Mouse (Mus musculus) thymus, postnatal 25 days (tissue): ENCODE measurements at regions not wholly inside any gene's neighbourhood (a gene's known extent, or its start where the extent isn't known, plus 50 kb on each side); places are given as distances from the start of the nearest gene placed in this dataset.

ENCODE experiments used
- DNase-seq: peaks from one replicate; pipeline ENCODE4 v3.0.0; 2022

DNA sequence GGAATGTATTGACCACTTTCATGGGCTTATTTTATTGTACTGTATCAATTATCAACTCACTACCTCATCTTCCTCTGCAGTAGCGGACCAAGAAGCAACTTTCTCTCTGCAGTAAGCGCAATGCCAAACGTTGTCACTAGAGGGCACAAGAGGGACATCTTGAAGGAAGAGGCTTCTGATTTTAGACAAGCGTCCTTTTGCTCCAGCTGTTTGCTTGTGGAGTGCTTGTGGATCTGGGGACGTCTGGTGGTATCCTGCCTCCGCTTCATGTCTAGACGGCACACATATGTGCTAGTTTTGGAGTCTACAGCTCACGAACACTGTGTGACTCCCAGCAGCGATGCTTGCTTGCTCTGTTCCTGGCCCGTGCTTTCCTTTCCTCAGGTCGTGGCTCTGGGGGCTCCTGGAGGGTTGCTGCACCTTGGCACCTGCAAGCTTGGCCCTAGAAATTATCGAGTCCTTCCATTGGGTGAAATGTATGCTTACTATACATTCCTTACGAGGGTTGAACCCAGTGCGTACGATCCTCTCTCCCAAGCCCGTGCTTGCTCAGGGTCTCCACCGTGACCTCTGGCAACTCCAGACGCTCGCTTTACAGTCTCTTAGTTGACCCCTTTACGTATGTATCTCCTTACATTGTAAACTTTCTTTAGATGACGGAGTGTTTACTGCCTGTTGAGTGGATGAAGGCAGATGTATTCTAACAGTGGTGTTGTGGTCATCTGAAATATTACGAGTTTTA, 92.2 kb upstream of the Kif2a start:
- peak; percentile 80 for DNase-seq

GRCm38 (mm10) chr13:107108045-107108444, 86.1 kb upstream of the Kif2a start:
- DNase-seq = no peak

DNA sequence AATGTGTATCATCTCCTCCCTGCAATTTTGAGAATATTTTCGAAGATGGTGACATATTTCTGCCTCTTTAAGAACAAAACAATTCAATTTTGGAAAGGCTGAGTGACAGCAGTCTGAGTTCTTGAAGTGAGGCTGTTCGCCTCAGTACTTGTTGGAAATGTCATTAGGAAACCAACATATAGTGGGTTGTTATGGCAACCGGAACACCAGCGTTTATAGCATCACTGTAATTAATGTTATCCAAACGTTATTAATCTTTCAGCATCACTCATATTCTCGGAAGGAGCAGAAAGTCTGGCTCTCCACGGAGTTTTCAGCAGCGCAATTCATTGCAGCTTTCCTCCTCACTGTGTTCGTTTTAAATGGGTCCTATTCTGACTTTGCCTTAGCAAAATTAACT, 85.6 kb upstream of the Kif2a start:
- no peak for DNase-seq

DNA sequence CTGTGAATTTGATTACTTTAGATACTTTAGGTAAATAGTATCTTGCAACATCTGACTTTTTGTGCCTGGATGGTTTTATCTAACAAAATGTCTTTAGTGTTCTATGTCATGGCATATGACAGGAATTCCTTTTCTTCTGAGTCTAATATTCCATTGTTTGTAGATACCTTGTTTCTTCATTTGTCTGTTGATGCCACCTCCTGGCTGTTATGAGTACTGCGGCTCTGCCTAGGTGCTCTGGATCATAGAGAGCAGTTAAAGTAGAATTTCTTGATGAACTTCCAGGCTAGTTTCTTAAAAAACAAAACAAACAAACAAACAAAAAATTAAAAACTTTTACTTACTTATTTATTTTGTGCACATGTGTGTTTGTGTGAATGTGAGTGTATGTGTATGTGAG, 83.6 kb upstream of the Kif2a start:
- DNase-seq = peak; percentile 71

DNA sequence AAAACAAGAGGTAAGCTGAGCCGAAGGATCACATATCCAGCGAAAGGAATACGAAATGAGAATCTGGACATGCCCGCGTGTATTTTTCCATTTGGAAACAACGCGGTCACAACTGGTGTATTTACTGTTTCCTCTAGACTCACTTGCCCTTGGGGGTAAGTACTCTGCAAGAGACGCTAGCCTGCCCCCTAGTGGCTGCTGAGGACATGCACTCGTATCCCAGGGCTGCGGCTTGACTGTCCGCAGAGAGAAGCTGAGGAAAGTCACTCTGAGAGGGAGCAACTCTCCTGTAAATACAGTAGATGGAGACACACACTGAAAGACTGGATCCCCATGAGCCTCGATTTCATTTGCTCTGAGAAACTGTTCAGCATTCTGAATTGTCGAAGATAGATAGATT, 79.7 kb upstream of the Kif2a start:
- DNase-seq = peak; percentile 90

GRCm38 (mm10) chr13:107100852-107101325, 79.0 kb upstream of the Kif2a start:
- DNase-seq = peak; percentile 24

DNA sequence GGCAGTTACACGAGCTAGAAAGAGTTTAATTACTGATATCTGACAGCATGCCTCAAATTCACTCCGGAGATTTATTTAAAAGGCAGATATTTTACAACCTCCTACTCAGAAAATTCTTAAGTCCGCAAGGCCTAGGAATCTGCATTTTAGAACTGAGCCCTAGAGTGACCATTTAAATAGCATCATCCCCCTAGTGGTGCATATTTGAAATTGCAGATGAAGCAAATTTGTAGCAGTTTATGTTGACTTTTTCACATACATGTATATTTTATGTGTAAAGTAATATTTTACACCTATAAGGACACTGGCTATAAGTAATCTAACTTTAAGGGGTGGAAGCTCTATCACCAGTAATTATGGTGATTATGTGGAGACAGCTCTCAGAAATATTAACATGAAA, 78.2 kb upstream of the Kif2a start:
- no peak for DNase-seq

DNA sequence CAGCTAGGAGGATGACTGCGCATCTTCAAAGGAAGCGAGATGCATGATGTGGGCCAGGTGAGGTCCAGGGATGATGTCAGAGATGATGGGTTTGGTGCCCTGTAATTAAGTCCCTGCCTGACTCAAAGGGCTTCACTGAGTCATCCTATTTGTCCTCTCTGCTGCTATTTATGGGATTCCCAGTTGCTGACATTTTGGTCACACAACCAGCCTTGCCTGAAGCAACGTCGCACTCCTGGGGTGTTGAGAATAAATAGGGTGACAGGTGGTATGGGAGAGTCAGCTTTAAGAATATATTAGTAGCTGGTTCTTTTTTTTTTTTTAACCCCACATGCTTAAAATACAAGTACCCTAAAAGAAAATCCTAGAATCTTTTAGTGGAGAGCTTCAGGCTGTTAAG, 75.1 kb upstream of the Kif2a start:
- DNase-seq = no peak

DNA sequence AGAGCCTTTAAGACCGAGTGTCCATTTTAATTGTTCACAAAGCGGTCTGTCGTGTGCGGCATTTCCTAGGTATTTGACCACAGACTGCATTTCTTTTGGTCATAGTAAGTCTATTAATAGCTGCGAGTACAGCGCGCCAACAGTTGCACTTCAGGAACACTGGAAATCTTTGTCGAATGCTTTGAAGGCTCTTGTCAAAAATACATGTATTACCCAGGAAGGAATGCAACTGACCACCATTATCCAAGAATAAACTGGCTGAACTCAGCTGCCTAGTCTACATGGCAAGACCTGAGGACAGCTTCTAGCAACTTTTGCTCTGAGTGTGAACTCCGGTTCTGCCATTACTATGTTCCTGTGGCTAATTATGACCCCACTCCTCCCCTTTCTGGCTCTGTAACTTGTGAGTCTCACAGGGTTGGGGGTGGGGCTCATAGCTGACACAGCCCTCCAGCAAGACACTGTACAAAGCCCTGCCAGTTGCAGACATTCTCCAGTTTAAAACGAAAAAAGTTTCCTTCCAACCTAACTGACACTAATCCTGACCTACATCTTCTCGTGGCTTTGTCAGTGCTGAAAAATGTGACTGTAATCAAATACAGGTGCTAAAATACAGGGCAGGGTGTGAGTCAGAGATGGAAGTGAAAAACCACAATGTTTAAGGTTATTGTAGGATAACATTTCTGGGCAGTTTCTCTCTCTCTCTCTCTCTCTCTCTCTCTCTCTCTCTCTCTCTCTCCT, 73.2 kb upstream of the Kif2a start:
- DNase-seq = peak; percentile 63

DNA sequence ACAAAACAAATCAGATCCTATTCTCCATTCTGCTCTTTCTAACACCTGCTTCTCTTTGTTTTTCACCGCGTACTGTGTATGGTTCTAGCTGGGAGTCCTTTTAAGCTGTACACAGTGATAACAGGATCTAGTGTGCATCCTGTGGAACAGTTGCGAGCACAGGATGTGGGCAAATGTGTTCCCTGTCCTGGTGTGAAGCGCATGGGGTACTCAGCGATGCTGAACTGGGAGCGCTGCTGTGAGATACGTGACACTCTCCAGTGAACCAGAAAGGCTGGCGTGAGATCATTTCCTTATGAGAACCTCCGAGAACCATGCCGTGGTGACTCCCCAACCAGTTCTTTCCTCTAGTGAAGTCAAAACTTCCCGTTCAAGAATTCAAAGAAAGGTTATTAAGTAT, 72.6 kb upstream of the Kif2a start:
- DNase-seq = peak; percentile 64

DNA sequence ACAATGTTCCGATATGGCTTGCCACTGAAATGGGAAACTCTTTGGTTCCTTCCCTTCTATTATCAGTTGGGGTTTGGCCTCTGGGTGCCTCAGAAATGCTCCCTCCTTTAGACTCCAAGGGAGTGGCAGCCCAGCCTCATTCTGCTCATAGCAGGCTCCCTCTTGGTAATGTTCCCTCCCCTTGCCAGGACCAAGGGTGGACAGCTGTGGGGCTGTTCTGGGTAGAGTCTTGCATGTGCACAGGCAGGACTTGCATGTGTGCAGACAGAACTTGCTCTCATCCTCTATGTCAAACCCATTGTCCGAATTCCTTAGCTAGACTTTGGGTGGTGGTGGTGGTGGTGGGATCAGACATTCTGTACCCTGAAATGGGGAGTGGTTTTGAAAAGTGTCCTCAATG, 71.8 kb upstream of the Kif2a start:
- no peak for DNase-seq

DNA sequence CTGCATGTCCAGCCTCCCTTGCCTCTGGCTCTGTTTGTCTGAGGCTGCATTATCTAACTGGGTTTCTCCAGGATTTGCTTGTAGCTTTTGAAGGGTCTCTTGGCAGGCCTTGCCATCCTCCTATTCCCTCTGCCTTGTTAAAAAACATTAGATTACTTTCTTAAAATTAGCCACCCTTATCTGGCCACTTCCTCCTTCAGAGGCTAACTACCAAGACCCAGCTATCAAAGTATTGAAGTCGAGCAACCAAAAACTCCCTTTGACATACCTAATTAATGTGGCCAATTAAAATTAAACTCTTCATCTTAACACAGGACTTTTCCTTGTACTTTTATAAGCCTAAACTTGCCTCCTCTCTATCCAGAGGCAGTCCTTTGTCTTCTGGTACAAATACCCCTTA, 66.3 kb upstream of the Kif2a start:
- no peak for DNase-seq

- DNase-seq = no peak
These were observed 65.4 kb upstream of the Kif2a start for GRCm38 (mm10) chr13:107087355-107087754.

DNA sequence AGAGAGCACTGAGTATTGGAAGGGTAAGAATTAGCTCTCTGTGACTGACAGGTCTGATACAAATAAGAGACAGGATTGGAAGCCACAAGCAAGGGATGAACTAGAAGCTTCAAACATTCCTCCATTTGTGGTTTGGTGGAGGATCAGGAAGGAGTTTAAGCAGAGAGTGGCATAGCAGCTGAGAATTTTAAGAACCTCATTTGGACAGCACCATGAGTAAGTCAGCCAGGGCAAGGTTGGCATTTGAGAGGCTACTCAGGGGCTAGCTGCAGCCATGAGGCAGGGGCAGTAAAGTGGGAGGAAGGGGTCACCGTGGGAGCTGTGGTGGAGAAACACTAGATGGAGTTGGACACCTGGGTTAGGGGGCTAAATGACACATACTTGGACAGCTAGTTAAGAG, 56.2 kb upstream of the Kif2a start:
- no peak for DNase-seq

DNA sequence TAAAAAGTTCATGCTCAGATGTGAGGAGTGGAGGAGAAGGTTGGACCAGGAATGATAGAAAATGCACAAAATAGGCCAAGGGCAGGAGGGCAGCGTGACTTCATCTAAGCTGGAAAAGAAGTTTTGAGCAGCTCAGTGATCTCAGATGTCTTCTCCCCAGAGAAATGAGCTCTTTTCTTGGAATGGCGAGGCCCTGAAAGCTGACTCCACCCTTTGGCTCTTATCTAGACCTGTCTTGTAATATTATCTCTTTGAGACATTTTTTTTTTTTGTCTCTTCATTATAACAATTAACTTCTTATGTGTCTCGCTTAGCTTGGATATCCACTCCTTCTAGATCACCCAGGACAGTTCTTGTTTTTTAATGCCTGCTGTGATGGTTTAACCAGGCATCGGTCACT, 53.0 kb upstream of the Kif2a start:
- no peak for DNase-seq

DNA sequence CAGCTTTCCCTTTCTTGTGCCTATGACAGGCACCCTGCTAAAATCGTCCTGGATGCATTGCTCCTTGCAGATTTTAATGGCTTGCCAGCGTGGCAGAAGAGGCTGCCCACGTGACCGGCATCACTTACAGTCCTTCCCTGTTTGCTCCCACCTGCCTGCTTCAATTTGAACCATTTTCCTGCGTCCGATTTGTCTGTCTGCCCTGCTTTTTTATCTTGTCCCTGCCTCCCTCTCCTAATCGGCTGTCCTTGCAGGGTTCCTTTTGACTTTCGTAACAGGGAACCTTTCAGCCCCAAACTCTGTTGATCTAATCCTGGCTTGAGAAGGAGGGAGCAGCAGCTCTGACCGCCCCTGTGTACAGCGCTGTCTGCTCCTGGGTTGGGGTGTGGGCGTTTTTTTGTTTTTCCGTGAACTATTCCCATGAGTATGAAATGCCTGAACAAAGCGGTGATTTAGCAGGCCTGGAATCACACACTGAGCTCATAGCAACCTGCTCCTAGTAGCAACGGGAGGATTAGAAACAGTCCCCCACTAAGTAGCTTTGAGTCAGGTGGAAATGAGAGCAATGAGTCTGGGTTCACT, 51.2 kb upstream of the Kif2a start:
- DNase-seq = no peak

DNA sequence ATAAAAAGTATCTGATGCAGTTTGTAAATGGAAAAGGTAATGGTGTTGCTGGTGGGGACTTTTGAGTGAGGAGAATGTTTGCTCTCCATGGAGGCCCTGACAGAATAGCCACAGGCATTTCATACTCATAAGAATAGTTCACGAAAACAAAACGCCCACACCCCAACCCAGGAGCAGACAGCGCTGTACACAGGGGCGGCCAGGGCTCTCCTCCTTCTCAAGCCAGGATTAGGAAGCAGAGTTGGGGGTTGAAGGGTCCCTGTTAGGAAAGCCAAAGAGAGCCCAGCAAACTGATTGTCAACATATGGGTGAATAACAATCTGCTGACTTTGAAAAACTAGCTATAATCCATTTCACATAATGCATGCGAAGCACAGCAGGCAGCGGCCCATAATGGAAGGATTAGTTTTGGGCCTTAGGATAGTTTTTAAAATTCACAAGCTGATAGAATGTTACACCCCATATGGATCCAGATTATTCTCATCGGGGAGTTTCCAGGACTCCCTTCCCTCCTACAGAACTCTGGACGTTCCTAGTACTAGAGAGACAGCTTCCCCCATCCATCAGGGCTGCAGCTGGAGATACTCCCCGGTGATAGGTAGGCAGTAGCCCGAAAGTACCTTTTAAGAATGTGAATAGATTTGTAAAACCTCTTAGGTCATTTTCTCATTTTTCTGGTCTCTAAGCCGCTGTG, 50.6 kb upstream of the Kif2a start:
- no peak for DNase-seq
